Mouse (Mus musculus): Measurements from ENCODE around the gene Pla2g5.

DNA sequence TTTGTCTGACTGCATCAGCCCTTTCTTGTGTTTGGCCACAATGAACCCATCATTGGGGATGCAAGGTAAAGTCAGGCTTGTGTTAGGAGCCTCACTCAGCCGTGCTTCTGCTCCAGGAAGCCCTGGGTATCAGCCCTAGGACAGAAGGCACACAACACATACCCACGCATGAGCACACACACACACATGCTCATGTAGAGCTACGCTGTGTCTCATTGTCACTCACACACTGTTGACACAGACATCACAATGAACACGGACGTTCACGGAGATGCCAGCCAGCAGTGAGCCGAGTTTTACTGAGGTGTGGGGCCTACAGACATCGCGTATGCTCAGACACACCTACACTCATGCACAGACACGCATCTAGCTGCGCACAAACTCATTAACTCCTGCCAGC lies 107.3 kb downstream of the Pla2g5 start:
- TF ChIP-seq GATA1 (IDR thresholded peaks at IDR 0.05; ENCODE audit: borderline replicate concordance, low read length) = no peak
- TF ChIP-seq FLI1 (IDR thresholded peaks at IDR 0.05; ENCODE audit: low read length) = no peak

All from megakaryocyte, embryonic 14.5 days (primary cell).